Mouse (Mus musculus) kidney, postnatal 4 days (tissue): ENCODE results near the gene Tomm40.
"Not testable (repeated sequence)": the region's sequence is repeated elsewhere in the genome, so short reads cannot be mapped to it uniquely, and the experiment has no call there.

Experiments
- DNase-seq, 2 experiments: peaks; one replicate each; pipeline ENCODE4 v3.0.0; 2021; ENCODE audit warnings: mixed read lengths in 2 of 2

Tomm40 gene

GRCm38 (mm10) chr7:19704475-19704874 lies 10.8 kb downstream of the Tomm40 start:
- no peak for DNase-seq

DNA sequence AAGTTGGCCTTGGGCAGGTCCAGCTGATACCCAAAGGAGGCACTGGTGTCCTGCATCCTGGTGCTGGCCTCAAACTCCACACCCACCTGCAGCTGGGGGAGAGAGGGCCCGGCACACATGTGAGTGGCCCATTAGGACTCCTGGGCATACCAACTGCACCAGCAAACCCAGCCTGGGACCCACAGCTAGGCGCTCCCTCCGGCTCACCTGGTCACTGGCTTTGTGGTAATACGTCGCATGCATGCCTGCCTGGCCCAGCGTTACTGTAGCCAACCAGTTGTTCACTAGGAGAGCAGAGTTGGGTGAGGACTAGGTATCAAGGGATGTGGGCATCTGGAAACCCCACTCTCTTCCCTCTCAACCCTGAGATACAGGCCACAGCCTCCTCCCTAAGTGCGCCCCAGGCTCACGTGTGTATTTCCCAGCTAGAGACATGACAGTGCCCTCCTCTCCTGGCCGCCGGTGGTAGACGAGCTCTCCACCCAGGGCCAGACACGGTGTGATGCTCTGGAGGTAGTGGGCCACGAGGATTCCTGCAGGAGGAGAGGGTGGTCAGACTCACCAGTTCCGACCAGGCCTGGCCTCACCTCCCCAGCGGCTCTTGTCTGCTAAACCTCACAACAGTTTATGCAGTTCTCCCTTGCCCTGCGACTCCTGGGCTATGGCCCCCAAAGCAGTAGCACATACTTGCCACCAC lies 12.2 kb downstream of the Tomm40 start:
- no peak for DNase-seq

- peak; percentile 86 to 91 for DNase-seq
Observed at GRCm38 (mm10) chr7:19701069-19701761, 14.0 kb downstream of the Tomm40 start.

DNA sequence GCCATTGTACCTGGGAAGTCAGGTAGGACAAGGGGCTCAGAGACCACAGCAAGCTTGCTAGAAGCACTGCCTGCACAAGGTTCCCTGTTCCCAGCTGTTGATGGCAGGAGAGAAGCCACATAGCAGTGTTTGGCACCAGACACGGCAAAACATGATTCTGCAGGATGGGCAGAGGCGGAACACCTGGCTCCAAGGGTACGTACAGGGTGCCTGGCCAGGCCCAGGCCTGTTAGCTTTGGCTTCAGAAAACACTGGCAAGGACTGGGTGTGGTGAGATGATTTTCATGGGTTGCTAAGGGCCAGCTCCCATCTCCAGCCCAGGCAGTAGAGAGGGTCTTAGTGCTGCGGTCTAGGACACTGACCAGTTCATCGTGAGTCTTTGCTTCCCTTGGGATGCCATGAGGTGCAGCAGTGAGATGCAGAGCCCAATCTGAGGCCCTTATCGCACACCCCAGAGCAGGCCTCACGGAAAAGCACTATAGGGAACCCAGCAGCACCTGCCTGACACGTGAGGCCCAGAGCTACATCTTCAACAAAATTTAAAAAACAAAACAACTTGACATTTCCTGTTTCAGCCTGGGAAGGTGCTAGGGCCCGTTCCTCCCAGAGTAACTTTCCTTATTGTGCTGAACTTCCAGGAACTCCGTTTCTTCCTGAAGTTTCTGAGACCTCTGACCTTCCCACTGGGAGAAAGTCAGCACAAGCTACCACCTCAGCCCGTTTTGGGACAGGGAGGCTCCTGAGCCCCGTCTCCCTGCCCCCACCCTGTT lies 14.8 kb downstream of the Tomm40 start:
- no peak for DNase-seq

GRCm38 (mm10) chr7:19699827-19700148 lies 15.4 kb downstream of the Tomm40 start:
- no peak for DNase-seq

DNA sequence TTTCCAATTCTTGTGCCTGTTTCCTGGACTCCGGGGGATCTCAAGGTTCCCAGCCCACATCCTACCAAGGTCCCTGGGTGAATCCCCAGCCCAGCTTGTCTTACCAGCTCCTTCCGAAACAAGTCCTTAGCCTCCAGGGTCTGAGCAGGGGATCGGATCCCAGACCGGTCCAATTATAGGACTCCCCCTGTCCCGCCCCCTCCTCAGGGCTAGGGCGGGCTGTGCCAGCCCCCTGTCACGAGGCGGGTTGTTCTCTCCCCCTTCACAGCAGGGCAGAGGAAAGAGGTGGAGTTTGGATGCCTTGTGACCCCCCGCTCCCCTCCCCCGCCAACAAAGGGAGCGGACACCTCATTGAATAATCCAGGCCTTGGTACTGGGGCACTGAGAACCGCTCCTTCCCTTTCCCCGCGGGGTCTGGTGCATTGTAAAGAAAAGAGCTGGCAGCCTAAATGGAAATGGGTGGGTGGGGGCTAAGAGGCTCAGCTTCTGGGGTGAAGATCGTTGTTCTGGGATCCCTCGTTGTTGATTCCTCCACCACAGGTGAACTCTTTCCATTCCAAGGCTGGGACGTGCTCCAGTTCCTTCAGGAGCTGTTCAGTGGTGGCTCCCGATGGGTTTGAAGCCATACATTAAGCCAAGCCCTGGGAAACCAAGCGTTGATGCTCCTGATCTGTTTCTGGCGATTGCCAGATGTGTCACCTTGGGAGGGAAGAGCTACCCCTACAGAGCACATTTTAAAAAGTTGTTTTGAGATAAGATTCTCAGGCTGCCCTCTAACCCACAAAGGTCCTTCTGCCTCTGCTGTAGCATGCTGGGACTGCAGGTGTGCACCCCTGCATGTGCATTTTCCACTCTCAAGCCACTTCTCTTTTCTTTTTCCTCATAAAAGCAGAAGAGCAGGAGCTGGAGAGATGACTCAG lies 16.1 kb downstream of the Tomm40 start, which contains the start of gene Apoe:
Gene Apoe, minus strand, starts transcription at position 282 of the 920 bp plus-strand sequence.
- peak; percentile 62 to 79 for DNase-seq

- peak; percentile 49 to 66 for DNase-seq
Observed at GRCm38 (mm10) chr7:19697949-19698906, 17.0 kb downstream of the Tomm40 start.

DNA sequence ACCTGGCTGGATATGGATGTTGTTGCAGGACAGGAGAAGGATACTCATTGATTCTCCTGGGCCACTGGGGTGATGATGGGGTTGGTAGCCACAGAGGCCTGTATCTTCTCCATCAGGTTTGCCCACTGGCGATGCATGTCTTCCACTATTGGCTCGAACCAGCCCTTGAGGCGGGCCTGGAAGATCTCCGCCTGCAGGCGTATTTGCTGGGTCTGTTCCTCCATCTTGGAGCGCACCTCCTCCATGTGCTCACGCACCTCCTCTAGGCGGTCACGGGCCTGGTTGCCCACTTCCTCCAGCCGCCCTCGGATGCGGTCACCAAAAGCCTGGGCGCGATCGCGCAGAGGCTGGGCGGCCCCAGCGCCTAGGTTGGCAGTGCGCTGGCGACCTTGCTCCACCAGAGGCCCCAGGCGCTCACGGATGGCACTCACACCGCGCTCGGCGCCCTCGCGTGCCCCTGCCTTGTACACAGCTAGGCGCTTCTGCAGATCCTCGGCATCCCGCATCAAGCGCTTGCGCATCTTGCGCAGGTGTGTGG lies 18.8 kb downstream of the Tomm40 start:
- no peak for DNase-seq

GRCm38 (mm10) chr7:19695881-19696280 lies 19.4 kb downstream of the Tomm40 start:
- no peak for DNase-seq

DNA sequence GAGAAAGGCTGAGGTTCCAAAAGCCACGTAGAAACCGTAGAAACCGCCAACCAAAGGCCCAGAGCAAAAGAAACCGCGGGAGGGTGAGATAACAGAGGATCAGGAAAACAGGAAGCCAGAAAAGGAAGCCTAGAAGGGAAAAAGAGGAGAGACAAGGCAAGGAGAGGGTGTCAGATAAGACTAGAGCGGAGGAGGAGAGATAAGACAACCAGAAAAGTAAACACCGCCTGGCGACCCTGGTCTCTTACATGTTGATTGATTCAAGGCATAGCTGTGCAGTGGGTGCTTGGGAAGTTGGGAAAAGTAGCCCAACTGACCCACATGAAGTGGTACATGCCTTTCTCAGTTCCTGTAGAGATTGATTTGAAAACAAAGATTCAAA lies 20.0 kb downstream of the Tomm40 start:
- DNase-seq: no peak

GRCm38 (mm10) chr7:19694336-19695212 lies 20.7 kb downstream of the Tomm40 start:
- DNase-seq: no peak

DNA sequence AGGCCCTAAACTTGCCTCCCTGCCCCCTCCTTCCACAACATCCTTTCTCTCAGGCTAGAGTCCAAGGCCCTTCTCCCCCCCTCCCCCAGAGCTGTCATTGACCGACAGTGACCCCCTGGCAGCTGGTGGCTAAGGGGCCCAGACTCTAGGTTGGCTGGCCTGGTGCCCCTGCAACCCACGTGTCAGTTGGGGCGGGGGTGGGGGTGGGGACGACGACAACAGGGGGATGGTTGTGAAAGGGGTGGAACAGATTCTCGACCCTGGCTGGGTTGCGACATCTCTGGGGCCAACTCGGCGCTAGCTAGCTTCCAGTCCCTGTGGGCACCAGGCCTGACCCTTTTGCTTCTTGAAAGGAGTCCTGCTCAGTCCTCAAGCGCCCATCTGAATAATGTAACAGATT lies 21.8 kb downstream of the Tomm40 start:
- DNase-seq: peak; percentile 34 to 65

GRCm38 (mm10) chr7:19691873-19692865 lies 23.1 kb downstream of the Tomm40 start, which contains the start of gene Apoc1:
Apoc1 (minus strand) TSS chr7:19692660.
- DNase-seq: peak; percentile 52 to 69

- DNase-seq: no peak
Observed at GRCm38 (mm10) chr7:19691434-19691833, 23.8 kb downstream of the Tomm40 start.

GRCm38 (mm10) chr7:19690845-19691244 lies 24.4 kb downstream of the Tomm40 start:
- no peak for DNase-seq

DNA sequence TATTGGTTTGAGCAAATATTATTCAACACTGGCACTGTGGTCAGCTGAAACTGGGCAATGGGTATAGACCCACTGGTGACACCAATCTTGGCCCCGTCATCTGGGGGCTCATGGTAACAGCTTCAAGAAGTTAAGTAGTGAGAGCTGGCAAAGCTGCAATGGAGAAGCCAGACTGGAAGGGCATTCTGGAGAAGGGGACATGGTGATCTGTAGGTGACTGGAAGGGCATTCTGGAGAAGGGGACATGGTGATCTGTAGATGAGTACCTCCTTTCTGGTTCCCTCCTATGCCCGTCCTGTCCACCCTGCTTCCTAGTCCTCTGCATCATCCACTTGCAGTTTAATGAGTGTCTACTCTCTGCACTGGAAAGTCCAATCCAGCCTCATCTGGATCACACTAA lies 26.6 kb downstream of the Tomm40 start:
- DNase-seq: no peak

DNA sequence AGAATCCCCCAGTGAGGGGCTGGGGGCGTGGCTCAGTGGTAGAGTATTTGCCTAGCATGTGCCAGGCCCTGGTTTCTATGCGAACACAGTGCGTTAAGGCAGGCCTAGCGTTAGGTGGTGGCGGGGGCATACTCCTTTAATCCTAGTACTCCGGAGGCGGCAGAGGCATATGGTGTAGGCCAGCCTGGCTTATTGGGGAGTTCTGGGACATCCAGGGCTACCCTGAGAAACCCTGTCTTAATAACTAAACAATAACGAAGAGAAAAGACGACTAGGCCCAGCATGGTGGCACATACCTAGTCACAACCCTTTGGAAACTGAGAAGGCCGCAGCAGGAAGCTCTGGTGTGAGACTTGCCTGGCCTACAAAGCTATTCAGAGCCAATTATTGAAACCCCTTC lies 27.1 kb downstream of the Tomm40 start:
- DNase-seq: no peak

DNA sequence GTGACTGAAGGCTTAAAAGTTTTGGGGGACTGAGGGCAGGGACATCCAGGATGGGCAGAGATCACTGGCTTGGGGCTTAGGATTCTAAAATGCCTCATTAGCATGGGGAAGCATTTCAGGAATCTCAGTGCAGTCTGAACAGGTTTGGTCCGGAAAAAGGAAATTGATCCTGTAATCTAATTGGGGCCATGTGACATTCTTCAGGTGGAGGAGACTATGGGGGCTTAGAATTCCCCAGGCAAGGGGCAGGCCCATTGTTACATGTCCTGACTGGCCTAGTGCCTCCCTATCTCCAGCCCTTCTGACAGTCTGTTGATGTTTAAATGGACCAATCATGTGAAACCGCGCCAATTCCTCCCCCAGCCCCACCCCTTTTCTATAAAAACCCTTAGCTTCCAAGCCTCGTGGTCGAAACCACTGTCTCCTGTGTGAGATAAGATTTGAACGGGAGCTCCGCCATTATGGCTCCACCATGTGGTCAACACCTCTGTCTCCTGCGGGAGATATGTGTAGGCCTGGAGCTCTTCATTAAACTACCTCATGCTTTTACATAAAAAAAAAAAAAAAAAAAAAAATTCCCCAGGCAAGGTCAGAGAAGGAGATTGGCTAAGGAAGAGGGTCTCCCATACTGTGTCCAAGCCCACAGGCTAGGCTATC lies 28.2 kb downstream of the Tomm40 start:
- not testable (repeated sequence) for DNase-seq
